Mouse (Mus musculus) embryonic facial prominence, embryonic 11.5 days (tissue): Measurements from ENCODE around the gene Siglec1. TPM values are rescaled to one million over a fixed set of nuclear protein-coding genes. Genes with fewer than 3 reads are reported as not detected.
A peak's percentile ranks its signal among the peaks of the same experiment; 100 is the strongest.

ENCODE experiments used
- ATAC-seq: fragments of 200-750 bp; cut with Nextera tagmentation; replicated peaks from 2 replicates; pipeline ENCODE4 v1.8.0; 2017; ENCODE audit warnings: low read depth; ENCODE audit not compliant: insufficient number of reproducible peaks, low FRiP score, low TSS enrichment
- DNase-seq: peaks from one replicate; pipeline ENCODE4 v3.0.0-alpha.2; 2015; ENCODE audit warnings: low spot score
- H3K27ac ChIP-seq: fragments of 300-500 bp; sonication (generic); replicated peaks from 2 replicates; pipeline ENCODE4 v1.5.1; 2014; ENCODE audit warnings: mild to moderate bottlenecking, low read depth, low read length, control low read depth
- H3K27me3 ChIP-seq: fragments of 300-500 bp; sonication (generic); 2 replicates; pipeline ENCODE4 v1.6.1; 2014; ENCODE audit warnings: mild to moderate bottlenecking, low read length, moderate library complexity, mixed read lengths; ENCODE audit not compliant: control insufficient read depth, insufficient read depth
- H3K36me3 ChIP-seq: fragments of 300-500 bp; sonication (generic); replicated peaks from 2 replicates; pipeline ENCODE4 v1.6.1; 2014; ENCODE audit warnings: low read depth, mild to moderate bottlenecking, low read length, moderate library complexity, mixed read lengths; ENCODE audit not compliant: control insufficient read depth, insufficient read depth
- H3K4me1 ChIP-seq: fragments of 300-500 bp; sonication (generic); 2 replicates; pipeline ENCODE4 v1.6.1; 2014; ENCODE audit warnings: low read length, mixed read lengths; ENCODE audit not compliant: control insufficient read depth, insufficient read depth
- H3K4me2 ChIP-seq: fragments of 300-500 bp; sonication (generic); 2 replicates; pipeline ENCODE4 v1.6.1; 2014; ENCODE audit warnings: low read depth, mild to moderate bottlenecking, control low read depth, low read length, moderate library complexity
- H3K4me3 ChIP-seq: fragments of 300-500 bp; sonication (generic); 2 replicates; pipeline ENCODE4 v1.5.1; 2014; ENCODE audit warnings: low read depth, low read length, control low read depth
- H3K9ac ChIP-seq: fragments of 300-500 bp; sonication (generic); replicated peaks from 2 replicates; pipeline ENCODE4 v1.6.1; 2014; ENCODE audit warnings: mild to moderate bottlenecking, control low read depth, low read length
- H3K9me3 ChIP-seq: fragments of 300-500 bp; sonication (generic); replicated peaks from 2 replicates; pipeline ENCODE4 v1.6.1; 2016; ENCODE audit warnings: mild to moderate bottlenecking, low read length, inconsistent platforms, mixed read lengths; ENCODE audit not compliant: control insufficient read depth
- WGBS: fragments of 180-500 bp; shearing (Covaris S2); extraction: QIAGEN DNeasy Blood & Tissue Kit; methylation state at CpG from one replicate; pipeline ENCODE4 v1.1.7; 2014; 5-methylcytosine and 5-hydroxymethylcytosine counted together
- polyA plus RNA-seq: library from polyadenylated mRNA; unstranded; fragments of >200 nt; fragmentation: Nextera tagmentation; extraction: Ambion mirVana; gene quantifications from 2 replicates; pipeline ENCODE4 v1.2.1, GENCODE M21; 2014

Gene Siglec1
- polyA plus RNA-seq, 1 experiment from 2014 or later = 0.07 TPM

GRCm38 (mm10) chr2:131055631-131056030 lies 30.9 kb downstream of the Siglec1 start:
- DNase-seq (peak; percentile 86), ATAC-seq (no peak)
- H3K27ac ChIP-seq = no peak overlapping the region
- peaks cover 41% of the 10 kb centered on the region for H3K27me3 ChIP-seq
- no peak overlapping the region for H3K9ac ChIP-seq
- H3K4me1 ChIP-seq = peaks cover 2% of the 10 kb centered on the region
- H3K4me2 ChIP-seq = no peak overlapping the region
- H3K4me3 ChIP-seq = no peak overlapping the region
- H3K9me3 ChIP-seq = no peaks in the 10 kb centered on the region
- 3% methylated on average over 10 of the region's 10 CpGs for WGBS
- H3K36me3 ChIP-seq = no peaks in the 10 kb centered on the region

- Histone ChIP-seq H3K36me3 (no peaks in the 10 kb centered on the region), H3K27me3 (peaks cover 41% of the 10 kb centered on the region), H3K27ac (no peak overlapping the region), H3K9ac (peak overlapping the region; percentile 5), H3K4me3 (peak overlapping the region; percentile 29), H3K4me2 (peak overlapping the region; percentile 55), H3K4me1 (no peaks in the 10 kb centered on the region; the same call in 1 of the 2 replicates), H3K9me3 (no peaks in the 10 kb centered on the region)
- WGBS = 2% methylated on average over 21 of the region's 21 CpGs
- DNase-seq (no peak), ATAC-seq (no peak)
These were observed 31.8 kb downstream of the Siglec1 start for GRCm38 (mm10) chr2:131054646-131055264.

- ATAC-seq (no peak), DNase-seq (peak; percentile 56)
- H3K4me1 ChIP-seq = no peaks in the 10 kb centered on the region; the same call in 1 of the 2 replicates
- H3K9ac ChIP-seq = peak overlapping the region; percentile 5
- 2% methylated on average over 45 of the region's 45 CpGs for WGBS
- peaks cover 41% of the 10 kb centered on the region for H3K27me3 ChIP-seq
- H3K4me3 ChIP-seq = peak overlapping the region; percentile 29
- H3K4me2 ChIP-seq = peak overlapping the region; percentile 55
- H3K9me3 ChIP-seq = no peaks in the 10 kb centered on the region
- no peak overlapping the region for H3K27ac ChIP-seq
- H3K36me3 ChIP-seq = no peaks in the 10 kb centered on the region
These were observed 32.5 kb downstream of the Siglec1 start for GRCm38 (mm10) chr2:131053851-131054645.

GRCm38 (mm10) chr2:131052862-131053418 lies 33.6 kb downstream of the Siglec1 start:
- no peak overlapping the region for H3K4me3 ChIP-seq
- ATAC-seq (no peak), DNase-seq (no peak)
- H3K9me3 ChIP-seq = no peaks in the 10 kb centered on the region
- WGBS = 72% methylated on average over 6 of the region's 6 CpGs
- H3K36me3 ChIP-seq = no peaks in the 10 kb centered on the region
- no peaks in the 10 kb centered on the region; the same call in 1 of the 2 replicates for H3K4me1 ChIP-seq
- no peak overlapping the region for H3K4me2 ChIP-seq
- H3K27me3 ChIP-seq = peaks cover 41% of the 10 kb centered on the region
- no peak overlapping the region for H3K9ac ChIP-seq
- H3K27ac ChIP-seq = no peak overlapping the region

- Histone ChIP-seq H3K27ac (no peak overlapping the region), H3K4me2 (no peak overlapping the region), H3K9me3 (no peaks in the 10 kb centered on the region), H3K4me1 (no peaks in the 10 kb centered on the region; the same call in 1 of the 2 replicates), H3K27me3 (peaks cover 41% of the 10 kb centered on the region), H3K36me3 (no peaks in the 10 kb centered on the region), H3K4me3 (no peak overlapping the region), H3K9ac (no peak overlapping the region)
- 69% methylated on average over 5 of the region's 5 CpGs for WGBS
- DNase-seq (no peak), ATAC-seq (no peak)
These were observed 34.5 kb downstream of the Siglec1 start for GRCm38 (mm10) chr2:131052043-131052442.

GRCm38 (mm10) chr2:131046025-131046424 lies 40.5 kb downstream of the Siglec1 start:
- H3K27ac ChIP-seq = no peak overlapping the region
- no peaks in the 10 kb centered on the region for H3K4me1 ChIP-seq
- H3K27me3 ChIP-seq = peaks cover 17% of the 10 kb centered on the region
- H3K4me2 ChIP-seq = no peak overlapping the region
- ATAC-seq (no peak), DNase-seq (no peak)
- H3K9ac ChIP-seq = no peak overlapping the region
- whole genome bisulfite sequencing = 87% methylated on average over 2 of the region's 2 CpGs
- H3K36me3 ChIP-seq = no peaks in the 10 kb centered on the region
- no peak overlapping the region for H3K4me3 ChIP-seq
- H3K9me3 ChIP-seq = no peaks in the 10 kb centered on the region

GRCm38 (mm10) chr2:131044989-131045720 lies 41.4 kb downstream of the Siglec1 start:
- no peak overlapping the region for H3K9ac ChIP-seq
- H3K36me3 ChIP-seq = no peaks in the 10 kb centered on the region
- H3K4me3 ChIP-seq = no peak overlapping the region
- H3K27ac ChIP-seq = no peak overlapping the region
- ATAC-seq = no peak
- peaks cover 24% of the 10 kb centered on the region for H3K27me3 ChIP-seq
- H3K4me2 ChIP-seq = no peak overlapping the region
- no peaks in the 10 kb centered on the region for H3K9me3 ChIP-seq
- DNase-seq = no peak
- WGBS = 77% methylated on average over 9 of the region's 9 CpGs
- H3K4me1 ChIP-seq = no peaks in the 10 kb centered on the region
